Mouse (Mus musculus): ENCODE data around the gene Ghr.

Ghr gene

DNA sequence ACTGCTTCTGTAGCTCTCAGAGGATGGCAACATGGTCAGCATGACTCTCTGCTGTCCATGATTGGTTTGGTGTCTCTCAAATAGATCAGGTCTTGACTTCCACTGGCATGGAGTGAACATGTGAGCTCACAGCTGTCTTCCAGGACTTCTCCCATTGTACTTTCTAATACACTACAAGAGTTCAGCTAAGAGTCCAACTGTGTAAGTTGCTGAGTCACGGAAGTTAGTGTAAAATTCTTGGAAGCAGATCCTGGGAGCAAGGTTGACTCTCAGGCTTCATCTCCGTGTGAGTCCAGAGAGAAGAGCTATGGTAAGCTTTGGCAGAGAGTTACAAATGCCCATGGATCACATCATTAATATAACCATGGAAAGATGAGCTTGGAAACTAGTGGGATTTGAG is 229.6 kb downstream of the Ghr start:
- DNase-seq = no peak

DNA sequence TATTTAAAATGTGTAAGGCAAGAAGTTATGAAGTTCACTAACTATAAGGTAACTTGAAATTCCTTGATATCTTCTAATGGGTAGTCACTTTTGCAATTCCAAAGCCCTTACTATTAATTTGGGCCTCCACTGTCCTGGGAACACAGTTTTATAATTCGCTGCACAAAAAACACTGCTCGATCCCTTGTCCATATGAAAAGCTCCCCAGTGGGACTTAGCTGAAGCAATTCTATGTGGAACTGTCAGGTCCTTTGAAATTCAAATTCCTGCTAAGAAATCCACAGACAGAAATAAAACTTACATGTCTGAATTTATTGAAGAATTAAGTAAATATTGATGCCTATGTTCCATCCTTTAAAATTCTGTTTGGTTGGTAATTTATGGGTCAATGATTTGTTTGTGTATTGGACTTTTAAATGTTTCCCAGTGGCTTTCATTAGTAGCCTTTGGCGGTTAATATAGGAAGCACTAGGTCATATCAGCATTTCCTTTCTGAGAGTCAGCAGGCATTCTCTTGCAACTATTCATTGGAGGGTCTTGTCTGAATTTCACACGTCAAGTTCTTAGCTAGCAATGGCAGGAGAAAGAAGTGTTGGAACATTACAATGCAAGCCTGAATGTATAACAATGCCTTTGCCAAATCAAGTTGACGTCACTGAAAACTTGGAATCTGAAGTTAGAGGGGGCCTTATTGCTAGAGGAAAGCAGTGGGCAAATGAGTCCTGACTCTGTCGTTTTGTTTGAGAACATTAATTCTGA is 233.8 kb downstream of the Ghr start:
- DNase-seq = no peak

DNA sequence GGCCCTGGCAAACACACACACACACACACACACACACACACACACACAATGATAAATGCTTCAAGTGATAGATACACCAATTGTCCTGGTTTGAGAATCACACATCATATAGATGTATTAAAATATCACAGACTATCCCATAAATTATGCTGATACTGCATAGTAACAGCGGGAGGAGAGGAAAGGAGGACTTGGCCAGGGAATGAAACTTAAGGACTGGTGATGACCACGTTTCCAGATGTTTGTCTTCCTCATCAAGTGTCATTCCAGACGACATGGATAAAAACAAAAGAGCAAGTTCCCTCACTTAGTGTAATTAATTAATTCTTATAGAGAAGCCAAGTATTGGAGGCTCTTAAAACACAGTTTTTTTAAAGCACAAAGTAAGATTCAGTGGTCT is 236.6 kb downstream of the Ghr start:
- no peak for DNase-seq

DNA sequence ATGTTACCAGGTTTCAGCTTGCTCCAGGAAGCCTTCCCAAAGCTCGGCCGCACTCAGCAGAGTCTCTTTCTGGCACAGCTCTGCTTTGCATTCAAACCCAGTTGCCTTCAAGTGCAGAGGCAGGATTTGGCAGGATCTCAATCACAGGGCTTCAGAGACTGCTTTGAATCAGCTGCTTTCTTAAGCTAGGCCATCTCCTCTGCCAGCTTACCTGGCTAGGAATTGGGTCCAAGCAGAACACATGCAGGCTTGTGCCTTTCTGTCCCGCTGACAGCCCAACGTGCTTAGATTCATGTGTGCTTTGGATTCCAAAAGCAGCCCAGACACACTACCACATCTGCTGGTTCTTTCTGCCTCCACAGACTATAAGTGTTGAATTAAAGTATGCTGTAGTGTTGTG is 238.7 kb downstream of the Ghr start:
- DNase-seq = no peak

DNA sequence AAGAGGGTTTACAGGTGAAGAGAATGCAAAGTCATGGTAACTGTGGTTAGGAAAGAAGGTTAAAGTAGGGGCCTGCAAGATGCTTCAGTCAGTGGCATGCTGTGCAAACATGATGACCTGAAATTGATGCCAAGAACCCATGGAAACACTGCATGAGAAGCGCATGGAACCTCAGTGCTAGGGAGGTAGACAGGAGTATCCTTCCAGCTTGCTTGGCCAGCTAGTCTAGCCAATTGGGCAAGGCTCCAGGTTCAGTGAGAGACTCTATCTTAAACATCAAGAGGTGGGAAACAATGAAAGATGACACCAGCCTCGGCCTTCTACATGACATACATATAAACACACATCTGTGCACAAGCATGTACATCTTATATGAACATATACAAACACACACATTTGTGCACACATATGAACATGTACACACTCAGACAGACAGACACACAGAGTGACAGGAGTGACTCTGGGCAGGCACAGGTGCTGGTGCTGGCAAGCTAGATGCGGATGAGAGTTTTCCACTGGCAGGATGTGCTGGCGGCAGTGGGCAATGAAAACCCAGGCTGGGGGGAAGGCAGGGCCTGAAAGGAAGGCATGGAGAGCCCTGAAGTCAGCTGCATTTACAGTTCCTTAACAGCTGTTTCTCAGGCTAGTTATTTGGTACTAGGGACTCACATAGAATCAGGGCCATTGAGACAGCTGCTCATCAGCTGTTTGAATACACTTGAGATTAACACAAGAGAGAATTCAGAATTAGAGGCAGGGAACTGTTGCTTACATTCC is 241.3 kb downstream of the Ghr start:
- DNase-seq = no peak

DNA sequence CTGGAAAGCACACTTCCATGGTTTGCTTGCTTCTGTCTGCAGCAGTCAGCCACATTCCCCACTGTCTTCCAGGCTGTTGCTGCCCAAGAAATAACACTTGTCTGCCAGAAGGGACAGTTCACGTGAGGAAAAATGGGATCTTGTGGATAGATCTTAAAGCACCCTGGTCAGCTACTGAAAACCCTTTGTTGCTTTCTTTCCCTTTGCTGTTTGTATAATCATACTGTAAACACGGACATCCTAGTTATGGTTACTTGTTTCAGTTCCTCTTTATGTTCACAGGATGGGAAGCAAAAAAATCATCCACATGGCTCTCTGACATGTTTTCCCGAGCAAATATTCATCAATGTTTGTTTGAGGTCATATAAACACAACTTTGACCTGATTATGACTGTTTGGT is 243.4 kb downstream of the Ghr start:
- DNase-seq = no peak

DNA sequence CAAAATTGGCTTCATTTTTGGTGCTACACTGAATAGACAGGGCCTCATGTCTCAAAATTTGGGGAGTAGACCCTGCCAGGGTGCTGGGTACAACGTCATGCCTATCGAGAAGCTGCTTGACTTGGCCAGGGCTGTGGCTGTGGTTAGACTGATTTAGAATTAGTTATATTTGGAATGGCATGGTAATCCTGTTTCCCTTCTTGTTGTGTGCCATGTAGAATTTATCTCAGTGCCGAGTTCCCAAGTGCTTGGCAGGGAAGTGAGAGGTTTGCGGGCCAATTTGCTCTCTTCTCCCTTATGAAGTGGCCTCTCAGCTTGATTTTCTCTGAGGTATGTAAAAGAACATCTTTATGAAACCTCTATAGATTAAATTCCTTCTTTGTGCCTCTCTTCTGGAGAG is 250.8 kb downstream of the Ghr start:
- DNase-seq = no peak

DNA sequence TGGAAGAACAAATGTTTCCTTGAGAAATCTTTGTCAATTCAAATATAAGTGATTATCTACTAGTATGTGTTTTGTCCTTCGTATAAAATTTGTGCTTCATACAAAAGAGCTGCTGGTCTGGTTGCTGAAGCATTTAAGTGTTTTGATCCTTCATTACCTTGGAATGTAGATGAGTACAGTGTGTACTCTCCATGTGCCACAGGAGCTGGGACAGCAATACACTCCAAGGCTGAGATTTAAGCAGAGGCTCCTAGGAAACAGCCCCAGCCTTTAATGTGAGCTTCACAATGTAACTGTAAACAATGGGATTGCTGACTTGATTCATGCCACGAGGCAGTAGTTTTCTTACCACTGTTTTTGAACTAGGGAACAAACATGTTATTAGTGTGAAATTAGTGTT is 251.5 kb downstream of the Ghr start:
- DNase-seq = no peak

DNA sequence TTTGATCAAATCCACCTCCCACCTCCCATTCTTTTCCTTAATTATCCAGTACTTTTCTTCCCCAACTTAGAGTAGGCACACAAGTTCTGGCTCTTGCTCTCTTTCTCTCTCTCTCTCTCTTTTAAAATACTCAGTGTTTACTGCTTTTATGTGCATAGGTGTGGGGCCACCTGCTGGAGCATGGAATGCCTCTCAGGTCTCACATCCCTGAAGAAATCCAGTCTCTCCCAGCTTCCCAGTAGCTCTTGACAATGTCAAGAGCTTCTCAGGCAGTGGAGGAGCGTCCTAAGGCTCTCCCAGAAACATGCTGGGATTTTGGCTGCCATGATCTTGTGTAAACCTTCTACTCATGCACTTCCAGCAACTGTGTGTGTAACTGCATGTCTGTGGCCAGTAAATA is 253.0 kb downstream of the Ghr start:
- no peak for DNase-seq

DNA sequence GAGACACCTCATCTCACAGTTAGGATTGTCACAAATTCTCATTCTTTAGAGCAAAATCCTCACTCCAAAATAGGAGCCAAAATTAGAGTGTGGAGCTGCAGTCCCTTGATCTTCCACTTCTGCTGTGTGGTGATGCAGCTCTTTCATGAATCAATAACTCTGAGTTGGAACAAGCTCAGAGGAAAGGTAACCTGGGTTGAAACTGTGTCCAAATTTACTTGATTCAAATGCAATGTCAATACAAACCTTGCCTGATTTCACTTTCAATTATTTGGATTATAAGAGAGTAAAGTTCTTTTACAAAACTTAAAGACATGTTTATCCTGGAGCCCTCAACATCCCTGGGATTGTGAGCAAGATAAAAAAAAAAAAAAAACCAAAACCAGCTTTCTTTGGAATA is 260.3 kb downstream of the Ghr start:
- no peak for DNase-seq

DNA sequence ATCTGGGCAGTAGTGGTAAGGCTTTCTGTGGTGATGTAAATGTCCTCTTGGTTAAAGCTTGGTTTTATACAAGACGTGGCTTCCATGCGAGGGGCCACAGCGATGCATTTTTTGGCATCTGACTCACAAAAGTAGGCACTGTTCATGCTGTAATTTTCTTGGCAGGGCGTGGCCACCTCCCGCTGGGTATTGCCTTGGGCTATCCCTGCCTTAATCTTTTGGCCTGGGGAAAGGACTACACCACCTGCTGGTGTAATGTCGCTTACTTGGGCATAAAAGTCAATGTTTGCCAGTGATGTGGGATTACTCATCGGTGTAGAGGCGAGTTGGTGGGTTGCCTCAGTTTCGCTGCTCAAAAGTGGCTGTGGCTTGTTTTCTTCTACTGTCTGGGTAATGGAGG is 263.4 kb downstream of the Ghr start:
- DNase-seq = no peak

DNA sequence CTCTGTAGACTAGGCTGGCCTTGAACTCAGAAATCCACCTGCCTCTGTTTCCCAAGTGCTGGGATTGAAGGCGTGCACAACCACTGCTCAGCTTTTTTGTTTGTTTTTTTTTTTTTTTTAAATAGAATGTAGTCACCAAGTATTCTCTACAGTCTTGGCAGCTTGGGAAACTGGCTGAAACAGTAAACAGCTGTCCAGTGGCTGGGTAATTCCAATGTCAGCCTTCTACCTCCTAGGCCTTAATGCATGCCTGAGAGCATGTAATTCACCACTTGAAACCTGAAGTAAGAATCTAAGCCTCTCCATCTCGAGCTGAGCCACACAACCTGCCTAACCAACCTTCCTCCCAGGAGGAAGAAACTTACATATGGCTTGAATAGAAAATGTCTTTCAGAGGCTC is 266.7 kb downstream of the Ghr start:
- no peak for DNase-seq

DNA sequence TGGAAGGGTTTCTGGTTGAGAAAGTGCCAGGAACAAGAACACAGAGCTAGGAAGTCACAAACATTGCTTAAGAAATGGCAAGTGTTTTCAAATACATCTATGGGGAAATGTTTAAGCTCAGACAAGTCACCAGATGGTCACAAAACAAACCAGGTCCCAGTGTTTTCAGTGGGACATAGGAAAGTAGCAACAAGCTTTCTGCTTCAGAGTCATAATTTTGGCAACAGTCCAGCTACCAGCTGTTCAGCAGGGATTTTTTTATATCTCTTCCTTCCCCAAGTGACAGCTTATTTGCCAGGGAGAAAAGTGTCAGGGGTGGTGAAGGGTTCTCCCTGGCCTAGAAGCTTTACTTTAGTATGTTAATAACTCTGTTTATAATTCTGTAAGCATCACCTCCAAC is 270.4 kb downstream of the Ghr start:
- no peak for DNase-seq

DNA sequence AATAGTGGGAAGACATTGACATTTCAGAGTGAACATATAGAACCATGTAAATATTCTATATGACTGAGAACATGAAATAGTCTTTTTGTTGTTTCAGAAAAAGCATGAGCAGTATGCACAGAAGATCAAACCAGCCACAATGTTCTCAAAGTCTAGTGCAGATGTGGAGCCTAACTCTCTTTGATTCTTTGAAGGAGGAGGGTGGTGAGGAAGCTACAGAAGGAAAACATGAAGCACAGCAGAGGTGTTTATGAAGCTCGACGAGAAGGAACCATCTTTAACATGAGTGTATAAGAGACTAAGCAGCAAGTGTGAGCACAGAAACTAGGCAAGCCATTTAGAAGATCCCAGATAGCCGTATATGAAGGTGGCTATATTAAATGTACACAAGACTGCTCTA is 273.4 kb downstream of the Ghr start:
- DNase-seq = no peak

DNA sequence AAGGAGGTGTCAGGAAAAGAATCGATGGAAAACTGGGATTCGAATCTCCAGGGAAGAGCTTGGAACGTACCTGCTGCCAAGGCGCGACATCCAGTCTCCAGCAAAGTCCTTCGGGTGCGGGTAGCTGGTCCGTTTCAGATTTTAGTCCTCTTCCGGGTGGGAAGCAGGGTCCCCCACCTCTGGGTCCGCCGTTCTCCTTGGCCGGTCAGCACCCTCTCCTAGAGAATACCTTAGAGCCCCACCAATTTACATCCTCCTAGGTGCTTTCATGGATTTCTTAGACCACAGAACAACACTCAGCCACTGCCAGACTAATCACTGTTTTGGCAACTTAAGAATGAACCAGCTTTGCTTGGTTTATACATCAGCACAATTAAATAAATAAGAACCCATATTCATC is 279.9 kb downstream of the Ghr start, which contains the start of gene Ccdc152:
Gene Ccdc152 (minus strand): TSS at position 101 of the 400 bp plus-strand sequence.
- DNase-seq = no peak

DNA sequence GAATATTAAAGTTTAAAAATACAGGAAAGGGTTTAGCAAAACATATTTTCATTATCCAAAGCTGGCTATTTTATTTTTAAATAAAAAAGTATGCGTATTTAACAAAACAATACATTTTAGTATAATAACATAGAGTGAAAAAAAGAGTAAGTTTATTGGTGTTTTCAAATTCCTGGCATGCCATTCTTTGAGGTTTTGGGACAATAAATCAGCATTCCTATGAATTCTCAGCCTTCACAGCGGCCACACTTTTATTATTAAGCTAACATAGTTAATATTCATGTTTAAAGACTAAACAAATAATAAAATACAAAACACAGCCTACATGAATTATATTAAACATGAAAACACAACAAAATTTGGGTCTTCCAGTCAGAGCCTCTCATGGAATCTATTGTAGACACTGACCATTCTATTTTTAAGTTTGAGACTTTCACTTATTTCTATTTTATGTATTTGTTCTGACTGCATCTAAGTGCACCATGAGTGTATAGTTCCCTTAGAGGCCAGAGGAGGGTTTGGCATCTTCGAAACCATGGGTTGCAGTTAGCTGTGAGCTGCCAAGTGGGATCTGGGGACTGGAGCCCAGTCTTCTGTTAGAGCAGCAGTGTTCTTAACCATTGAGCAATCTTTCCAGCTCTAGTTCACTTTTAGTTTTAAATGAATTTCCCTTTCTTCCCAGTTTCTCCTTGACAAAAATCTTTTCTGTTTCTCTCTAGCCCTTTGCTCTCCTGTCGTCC is 282.8 kb downstream of the Ghr start:
- no peak for DNase-seq

DNA sequence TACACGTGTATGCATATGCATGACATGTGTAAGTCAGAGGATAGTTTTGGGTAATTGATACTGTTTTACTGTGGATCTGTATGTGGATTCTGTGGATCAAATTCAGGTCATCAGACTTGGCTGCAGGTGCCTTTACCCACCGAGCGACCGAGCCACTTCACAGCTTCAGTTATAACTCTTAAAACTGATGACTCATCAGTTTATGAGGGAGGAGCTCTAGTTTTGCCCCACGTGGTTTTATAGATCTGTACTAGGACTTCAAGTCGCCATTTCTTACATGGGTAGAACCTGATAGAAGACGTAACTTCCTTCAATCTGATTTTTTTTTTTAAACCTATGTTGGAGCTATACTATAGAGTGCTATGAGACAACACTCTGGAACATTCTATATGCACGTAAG is 285.7 kb downstream of the Ghr start:
- DNase-seq = no peak

DNA sequence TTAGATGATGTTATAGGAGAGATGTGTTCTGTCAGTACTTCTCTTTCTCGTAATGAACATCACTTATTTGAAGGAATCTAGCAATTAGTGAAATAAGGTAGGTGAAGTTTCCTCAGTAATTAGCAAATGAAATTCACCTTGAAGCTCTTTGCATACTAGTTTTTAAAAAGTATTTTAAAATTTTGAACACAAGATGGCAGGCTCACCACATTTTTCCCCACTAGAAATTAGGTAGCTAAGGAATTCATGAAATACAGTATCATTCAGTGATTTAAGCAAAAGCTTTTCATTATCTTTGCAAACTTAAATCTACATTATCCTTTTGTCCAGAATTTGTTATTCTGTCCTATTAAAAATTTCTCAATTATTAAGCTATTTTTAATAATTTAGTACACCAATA is 287.3 kb downstream of the Ghr start:
- DNase-seq = no peak

DNA sequence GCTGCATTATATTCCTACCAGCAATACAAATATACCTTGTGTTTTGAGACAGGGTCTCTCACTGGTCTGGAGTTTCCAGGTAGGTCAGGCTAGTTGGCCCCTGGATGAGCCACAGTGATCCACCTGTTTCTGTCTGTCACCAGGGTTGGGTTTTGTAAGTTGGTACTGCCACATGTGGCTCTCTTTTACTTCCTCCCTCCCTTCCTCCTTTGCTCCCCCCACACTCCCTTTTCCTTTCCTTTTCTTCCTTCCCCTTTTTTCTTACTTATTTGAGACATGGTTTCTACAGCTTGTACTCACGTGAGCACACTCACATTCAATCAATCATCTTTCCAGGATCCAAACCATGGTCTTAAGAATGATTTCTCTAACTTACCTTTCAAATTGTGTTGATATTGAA is 289.8 kb downstream of the Ghr start:
- DNase-seq = no peak

DNA sequence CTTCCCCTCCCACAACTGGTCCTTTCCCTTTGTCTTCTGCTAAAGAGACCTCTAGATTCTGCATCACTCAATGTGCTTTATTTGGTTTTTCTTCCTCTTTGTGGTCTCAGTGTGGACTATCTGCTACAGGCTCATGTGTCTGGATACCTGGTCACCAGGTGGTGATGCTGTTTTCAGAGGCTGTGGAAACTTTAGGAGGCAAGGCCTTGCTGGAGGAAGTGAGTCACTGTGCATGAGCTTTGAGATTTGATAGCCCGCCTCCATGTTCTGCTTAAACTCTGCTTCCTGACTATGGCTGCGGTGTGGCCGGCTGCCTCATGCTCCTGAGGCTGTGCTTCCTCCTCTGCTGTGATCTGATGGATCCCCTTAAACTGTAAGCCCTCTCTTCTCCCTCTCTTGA is 292.9 kb downstream of the Ghr start:
- no peak for DNase-seq

DNA sequence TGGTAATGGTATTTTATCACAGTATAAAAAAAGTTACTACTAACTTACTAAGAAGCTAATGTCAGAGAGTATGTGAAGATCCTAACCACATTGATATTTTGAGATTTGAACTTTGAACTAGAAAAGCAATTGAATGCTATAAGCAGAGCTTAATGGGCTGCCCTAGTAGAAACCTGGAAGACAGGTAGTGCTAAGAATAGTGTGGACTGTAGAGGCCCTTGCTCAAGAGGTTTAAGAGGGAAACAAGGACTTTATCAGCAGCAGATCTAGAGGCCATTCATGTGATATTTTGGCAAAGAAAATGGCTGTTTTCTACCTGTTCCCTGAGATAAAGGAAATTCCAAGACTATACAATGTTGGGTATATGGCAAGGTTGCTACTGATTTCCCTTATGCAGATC is 297.3 kb downstream of the Ghr start:
- DNase-seq = no peak

DNA sequence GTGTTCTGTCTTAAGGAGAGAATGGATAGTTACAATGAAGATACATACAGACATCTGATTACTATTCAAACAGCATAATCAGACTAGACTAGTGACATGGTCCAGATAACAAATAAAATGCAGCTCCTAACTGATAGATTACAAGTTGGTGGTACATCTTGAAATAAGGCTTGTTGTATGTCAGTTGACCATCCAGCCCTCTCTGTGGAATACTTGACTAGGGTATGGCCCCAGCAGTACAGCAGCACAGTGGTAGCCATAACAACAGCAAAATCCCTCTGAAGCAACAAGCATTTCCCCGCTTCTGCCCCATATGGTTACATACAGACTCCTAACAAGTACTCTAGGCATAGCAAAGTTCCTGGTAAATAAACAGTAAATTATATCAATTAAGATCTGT is 301.6 kb downstream of the Ghr start:
- DNase-seq = no peak

DNA sequence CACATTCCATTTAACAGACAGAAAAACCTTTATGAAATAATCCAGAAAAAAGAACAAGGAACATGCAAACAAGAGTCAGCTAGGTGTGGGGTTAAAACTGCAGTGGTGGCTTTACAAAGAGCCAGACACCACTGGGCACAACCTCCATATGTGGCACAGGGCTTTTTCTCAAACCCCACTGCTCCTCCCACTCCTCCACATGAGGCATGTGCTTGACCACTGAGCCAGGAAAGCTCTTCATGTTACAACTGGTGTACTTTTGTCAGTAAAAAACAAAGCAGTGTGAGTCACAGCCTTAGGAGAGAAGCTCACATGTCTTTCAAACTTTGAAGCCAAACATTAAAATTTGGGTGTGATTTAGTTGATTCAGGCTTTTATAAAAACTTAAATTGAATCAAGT is 302.1 kb downstream of the Ghr start:
- DNase-seq = no peak

DNA sequence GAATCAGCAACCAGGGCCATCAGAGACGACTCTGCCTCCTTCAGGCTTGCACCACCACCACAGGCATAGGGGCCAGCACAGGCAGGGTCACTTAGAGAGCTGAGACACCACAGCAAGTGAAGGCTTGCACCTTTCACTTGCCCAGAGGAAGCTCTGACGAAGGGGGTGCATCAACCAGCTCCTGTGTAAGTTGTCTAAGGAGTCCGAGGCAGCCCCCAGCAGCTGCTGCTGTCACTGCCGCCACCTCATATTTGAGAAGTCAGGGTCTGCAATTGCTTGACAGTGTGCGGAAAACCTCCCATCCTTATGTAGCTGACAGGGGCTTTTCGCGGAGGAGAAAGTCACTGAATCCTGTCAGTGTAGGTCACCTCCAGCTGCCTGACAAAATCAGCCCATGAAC is 304.1 kb downstream of the Ghr start:
- DNase-seq = no peak

Measured in cerebellum, adult 11-12 months (tissue).